Mouse (Mus musculus) CD4-positive, CD25-positive, alpha-beta regulatory T cell, adult 9 weeks (primary cell): ENCODE measurements around the gene Noxa1. TPM values are rescaled to one million over a fixed set of nuclear protein-coding genes. Genes with fewer than 3 reads are reported as not detected.

Source experiments
- polyA plus RNA-seq: library from polyadenylated mRNA; unstranded; fragments of 100-300 nt; shearing (Covaris generic); gene quantifications from one replicate; pipeline ENCODE4 v1.2.1, GENCODE M21; 2017

The Noxa1 gene
- 12.8 TPM for polyA plus RNA-seq

DNA sequence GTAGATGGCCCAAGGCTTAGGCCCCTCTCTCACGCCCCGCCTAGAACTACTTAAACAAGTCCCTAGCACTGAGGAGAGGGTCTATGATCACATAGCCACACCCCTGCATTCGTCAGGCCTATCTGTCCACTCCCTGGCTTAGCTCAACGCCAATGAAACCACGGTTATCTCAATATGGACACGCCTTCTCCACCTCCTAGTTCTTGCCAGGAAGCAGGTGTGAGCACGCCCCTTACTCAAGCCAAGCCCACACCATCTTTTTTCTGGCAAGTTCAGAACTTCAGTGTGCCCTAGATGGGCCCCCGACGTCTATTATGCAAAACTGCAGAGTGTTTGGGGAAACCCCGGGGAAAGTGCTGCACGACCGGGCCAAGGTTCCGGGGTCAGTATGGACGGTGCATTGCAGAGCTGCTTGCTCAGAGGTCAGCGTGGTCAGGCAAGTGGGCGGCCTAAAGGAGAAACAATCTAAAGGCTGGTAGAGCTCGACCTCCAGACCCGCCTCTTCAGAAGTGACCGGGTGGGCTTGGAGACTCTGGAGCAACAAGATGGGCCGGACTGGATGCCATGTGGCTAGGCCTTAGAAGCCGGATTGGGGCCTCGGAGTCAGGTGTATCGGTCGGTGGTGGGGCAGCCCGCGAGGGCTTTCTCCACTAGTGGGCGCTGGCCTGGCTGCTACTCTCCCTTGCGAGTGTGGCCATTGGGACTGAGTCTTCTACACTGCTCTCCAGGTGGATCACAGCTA lies at the start of gene Noxa1:
Gene Noxa1 (minus strand): TSS at position 41 of the 742 bp plus-strand sequence.

DNA sequence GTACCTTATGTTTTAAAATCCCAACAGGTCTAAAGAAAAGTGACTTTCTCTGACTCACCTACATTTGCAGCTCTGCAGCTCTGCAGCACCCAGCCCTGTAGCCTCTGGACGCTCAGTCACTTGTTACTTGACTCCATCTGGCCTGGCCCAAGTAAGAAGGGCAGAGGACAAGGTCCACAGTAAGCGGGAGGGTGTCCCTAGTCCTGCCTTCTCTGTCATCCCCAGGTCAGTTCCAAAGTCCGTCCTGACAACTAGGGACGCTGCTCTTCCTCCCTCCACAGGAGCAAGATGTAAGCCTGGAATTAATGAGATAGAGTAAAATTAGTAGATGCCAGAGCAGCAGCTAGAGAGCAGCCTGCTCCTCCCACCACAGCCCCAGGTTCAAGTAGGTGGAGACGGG lies 14.9 kb downstream of the Noxa1 start, which contains the start of gene Entpd8:
Gene Entpd8 (plus strand): TSS at position 229 of the 400 bp plus-strand sequence.

DNA sequence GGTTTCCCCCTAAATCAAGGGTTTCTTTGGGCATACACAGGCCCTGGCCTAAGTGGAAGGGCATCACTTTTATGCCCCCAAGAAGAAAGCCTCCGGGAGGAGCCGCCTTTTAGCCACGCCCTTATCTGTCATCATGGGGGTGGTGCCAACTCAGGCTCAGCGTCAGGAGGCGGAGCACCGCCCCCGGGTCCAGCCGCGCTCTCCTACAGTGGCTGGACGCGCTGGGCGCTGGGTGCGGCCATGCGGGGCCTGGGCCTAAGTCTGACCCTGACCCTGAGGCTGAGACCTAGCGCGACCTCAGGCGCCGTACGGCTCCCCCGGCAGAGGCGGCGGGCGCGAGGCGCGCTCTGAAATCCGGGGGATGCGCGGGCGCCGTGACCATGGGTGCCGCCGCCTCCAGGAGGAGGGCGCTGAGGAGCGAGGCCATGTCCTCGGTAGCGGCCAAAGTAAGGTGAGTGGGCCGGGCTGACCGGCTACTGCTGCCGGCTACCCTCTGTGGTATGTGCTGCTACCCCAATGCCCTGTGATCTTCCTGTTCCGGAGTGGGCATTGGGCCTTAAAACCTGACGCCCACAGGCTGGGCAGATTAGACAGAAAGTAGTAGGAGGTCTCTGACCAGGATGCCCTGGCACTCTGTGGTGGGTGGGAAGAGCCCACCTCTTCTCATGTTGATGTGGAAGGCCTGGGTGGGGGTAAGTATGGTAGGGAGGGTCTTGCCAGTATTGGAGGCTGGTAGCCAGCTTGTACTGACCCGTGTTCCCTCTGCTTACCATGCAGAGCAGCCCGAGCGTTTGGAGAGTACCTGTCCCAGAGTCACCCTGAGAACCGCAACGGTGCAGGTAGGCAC lies 40.5 kb downstream of the Noxa1 start, which contains the start of gene Nsmf:
Gene Nsmf (plus strand): TSS at position 135 of the 847 bp plus-strand sequence.

Other genes starting within 250 kb of the Noxa1 start
- gene Ehmt1, start 175.5 kb downstream of the Noxa1 start, polyA plus RNA-seq: 55.3 TPM
- 282 TPM for gene Arrdc1, start 159.9 kb downstream of the Noxa1 start, polyA plus RNA-seq
- gene Zmynd19, start 145.4 kb downstream of the Noxa1 start, polyA plus RNA-seq: 0.81 TPM
- gene Dph7, start 132.7 kb downstream of the Noxa1 start, polyA plus RNA-seq: 37.0 TPM
- 118 TPM for gene Mrpl41, start 120.1 kb downstream of the Noxa1 start, polyA plus RNA-seq
- 110 TPM for gene Pnpla7, start 119.1 kb downstream of the Noxa1 start, polyA plus RNA-seq
- gene Nsmf, start 40.8 kb downstream of the Noxa1 start, polyA plus RNA-seq: 18.3 TPM
- 0.93 TPM for gene Entpd8, start 14.8 kb downstream of the Noxa1 start, polyA plus RNA-seq
- 0.25 TPM for gene Nrarp, start 85.6 kb upstream of the Noxa1 start, polyA plus RNA-seq
- 144 TPM for gene Tor4a, start 101.7 kb upstream of the Noxa1 start, polyA plus RNA-seq
- gene Nelfb, start 116.3 kb upstream of the Noxa1 start, polyA plus RNA-seq: 136 TPM
- gene Stpg3, start 119.5 kb upstream of the Noxa1 start, polyA plus RNA-seq: not detected
- not detected for gene Fam166a, start 123.6 kb upstream of the Noxa1 start, polyA plus RNA-seq
- 255 TPM for gene Tubb4b, start 129.6 kb upstream of the Noxa1 start, polyA plus RNA-seq
- not detected for gene Slc34a3, start 139.2 kb upstream of the Noxa1 start, polyA plus RNA-seq
- gene Rnf224, start 141.6 kb upstream of the Noxa1 start, polyA plus RNA-seq: not detected
- 0.67 TPM for gene Rnf208, start 147.1 kb upstream of the Noxa1 start, polyA plus RNA-seq
- not detected for gene Cysrt1, start 147.3 kb upstream of the Noxa1 start, polyA plus RNA-seq
- 9.0 TPM for gene AL732309.1, start 151.7 kb upstream of the Noxa1 start, polyA plus RNA-seq
- 15.7 TPM for gene Tmem203, start 160.3 kb upstream of the Noxa1 start, polyA plus RNA-seq
- gene Tprn, start 167.5 kb upstream of the Noxa1 start, polyA plus RNA-seq: 2.7 TPM
- gene Ssna1, start 177.3 kb upstream of the Noxa1 start, polyA plus RNA-seq: 148 TPM
- gene Anapc2, start 177.3 kb upstream of the Noxa1 start, polyA plus RNA-seq: 99.6 TPM
- not detected for gene Tmem210, start 193.0 kb upstream of the Noxa1 start, polyA plus RNA-seq
- gene Lrrc26, start 194.8 kb upstream of the Noxa1 start, polyA plus RNA-seq: not detected
- gene Grin1, start 224.0 kb upstream of the Noxa1 start, polyA plus RNA-seq: 0.36 TPM
- 26.1 TPM for gene Man1b1, start 237.2 kb upstream of the Noxa1 start, polyA plus RNA-seq